Comparison of ENCODE assay signal across 17 mouse cellular contexts in the genomic region with DNA sequence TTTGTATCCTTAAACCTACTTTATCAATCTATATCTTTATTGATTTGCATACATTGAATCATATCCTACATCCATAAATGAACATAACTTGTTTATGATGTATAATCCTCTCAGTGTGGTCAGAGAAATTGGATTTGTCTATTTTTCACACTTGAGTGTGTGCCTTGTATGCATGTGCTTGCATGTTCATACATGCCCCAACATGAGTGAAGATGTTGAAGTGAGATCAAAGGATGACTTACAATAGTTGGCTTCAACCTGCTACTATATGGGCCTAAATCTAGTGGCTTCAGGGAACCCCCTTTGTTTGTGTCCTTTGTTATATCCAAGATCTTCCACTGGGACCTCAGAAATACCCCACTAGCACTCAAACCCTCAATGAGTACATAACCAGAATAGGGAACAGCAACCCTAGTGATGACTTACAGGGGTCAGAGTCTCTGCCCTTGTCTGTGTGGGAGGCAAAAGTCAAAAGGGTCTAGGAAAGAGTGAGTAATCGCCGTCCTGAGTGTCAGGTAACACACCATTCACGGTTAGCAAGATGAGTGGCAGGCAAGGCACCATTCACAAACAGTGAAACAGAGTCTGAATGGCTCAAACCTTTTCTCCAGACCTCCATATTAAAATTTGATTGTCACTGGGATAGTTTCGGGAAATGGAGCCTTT.
"Had no signal": no experiment of that assay in that cellular context is flagged by ENCODE, and none has a peak within 500 bp of the region (broad histone marks: within the 10 kb centered on the region; RNA-seq: fewer than 3 reads in every experiment).

No protein-coding gene starts in this region.

- H3K36me3 ChIP-seq: neural tube, embryonic 12.5 days; neural tube, embryonic 13.5 days; neural tube, embryonic 15.5 days; stomach, embryonic 15.5 days had no signal

- H3K9ac ChIP-seq: neural tube, embryonic 12.5 days; neural tube, embryonic 13.5 days; neural tube, embryonic 15.5 days; stomach, embryonic 15.5 days had no signal

- H3K4me3 ChIP-seq: neural tube, embryonic 12.5 days; neural tube, embryonic 13.5 days; neural tube, embryonic 15.5 days; stomach, embryonic 15.5 days had no signal

- DNase-seq: retina, postnatal 1 day; right cerebral cortex, adult 18-20 months; right cerebral cortex, postnatal 14 days; right cerebral cortex, postnatal 25 days; right cerebral cortex, postnatal 4 days; spleen, adult 18-20 months; thymus, adult 18-20 months; thymus, adult 2 months; thymus, postnatal 14 days; thymus, postnatal 25 days; thymus, postnatal 36 days; thymus, postnatal 4 days had no signal

- H3K27ac ChIP-seq: neural tube, embryonic 12.5 days; neural tube, embryonic 13.5 days; neural tube, embryonic 15.5 days; stomach, embryonic 15.5 days; stomach, postnatal 0 days had no signal

- H3K27me3 ChIP-seq: neural tube, embryonic 12.5 days; neural tube, embryonic 13.5 days; neural tube, embryonic 15.5 days; stomach, embryonic 15.5 days had no signal

- H3K4me1 ChIP-seq: neural tube, embryonic 12.5 days; neural tube, embryonic 13.5 days; neural tube, embryonic 15.5 days; stomach, embryonic 15.5 days had no signal

- H3K4me2 ChIP-seq: neural tube, embryonic 12.5 days; neural tube, embryonic 13.5 days; neural tube, embryonic 15.5 days; stomach, embryonic 15.5 days had no signal

- H3K9me3 ChIP-seq: neural tube, embryonic 12.5 days; neural tube, embryonic 13.5 days; neural tube, embryonic 15.5 days; stomach, embryonic 15.5 days had no signal
